Mouse (Mus musculus) left cerebral cortex, adult 11 months (tissue): ENCODE data around the gene Rffl.
"Not testable (repeated sequence)": the region's sequence is repeated elsewhere in the genome, so short reads cannot be mapped to it uniquely, and the experiment has no call there.

Experiments
- DNase-seq: peaks from one replicate; pipeline ENCODE4 v3.0.0; 2022; ENCODE audit warnings: low spot score

Rffl gene

GRCm38 (mm10) chr11:82845415-82846078 lies 25.5 kb downstream of the Rffl start:
- DNase-seq, result peak; percentile 57

- no peak for DNase-seq
Measured at GRCm38 (mm10) chr11:82844771-82845414, 26.1 kb downstream of the Rffl start.

GRCm38 (mm10) chr11:82838511-82838910 lies 32.5 kb downstream of the Rffl start:
- DNase-seq, result no peak

GRCm38 (mm10) chr11:82837848-82838247 lies 33.2 kb downstream of the Rffl start:
- no peak for DNase-seq

GRCm38 (mm10) chr11:82837192-82837591 lies 33.8 kb downstream of the Rffl start:
- no peak for DNase-seq

GRCm38 (mm10) chr11:82835616-82836432 lies 35.2 kb downstream of the Rffl start:
- no peak for DNase-seq

- DNase-seq, result not testable (repeated sequence)
Measured at GRCm38 (mm10) chr11:82834359-82834758, 36.7 kb downstream of the Rffl start.

- DNase-seq, result no peak
Measured at GRCm38 (mm10) chr11:82833929-82834328, 37.1 kb downstream of the Rffl start.

GRCm38 (mm10) chr11:82832402-82832801 lies 38.6 kb downstream of the Rffl start:
- DNase-seq, result not testable (repeated sequence)

GRCm38 (mm10) chr11:82831008-82831893 lies 39.8 kb downstream of the Rffl start:
- DNase-seq, result no peak

GRCm38 (mm10) chr11:82826818-82827217 lies 44.2 kb downstream of the Rffl start:
- no peak for DNase-seq

GRCm38 (mm10) chr11:82820788-82821456 lies 50.1 kb downstream of the Rffl start:
- no peak for DNase-seq

- DNase-seq, result no peak
Measured at GRCm38 (mm10) chr11:82819350-82819749, 51.7 kb downstream of the Rffl start.

- DNase-seq, result no peak
Measured at GRCm38 (mm10) chr11:82808485-82808884, 62.5 kb downstream of the Rffl start.

- DNase-seq, result no peak
Measured at GRCm38 (mm10) chr11:82807370-82807769, 63.6 kb downstream of the Rffl start.

GRCm38 (mm10) chr11:82806656-82807055 lies 64.4 kb downstream of the Rffl start:
- no peak for DNase-seq

- no peak for DNase-seq
Measured at GRCm38 (mm10) chr11:82783453-82783852, 87.6 kb downstream of the Rffl start.

GRCm38 (mm10) chr11:82782197-82782596 lies 88.8 kb downstream of the Rffl start:
- DNase-seq, result no peak

- peak; percentile 89 for DNase-seq
Measured at GRCm38 (mm10) chr11:82780983-82781903, 89.8 kb downstream of the Rffl start, which contains the start of gene Lig3. Gene Lig3, plus strand, starts transcription at chr11:82781108.

GRCm38 (mm10) chr11:82780134-82780533 lies 90.9 kb downstream of the Rffl start:
- no peak for DNase-seq
